Mouse (Mus musculus) myocyte (in vitro differentiated cells): ENCODE results near the gene Ddx41. TPM values are rescaled to one million over a fixed set of nuclear protein-coding genes. Genes with fewer than 3 reads are reported as not detected.

Source experiments
- H3K27me3 ChIP-seq: one replicate; pipeline ENCODE4 v1.6.1; 2011; ENCODE audit not compliant: control insufficient read depth, insufficient read depth, insufficient read length
- H3K36me3 ChIP-seq: one replicate; pipeline ENCODE4 v1.6.1; 2011; ENCODE audit not compliant: control insufficient read depth, insufficient read depth
- H3K4me2 ChIP-seq: one replicate; pipeline ENCODE4 v1.6.1; 2011; ENCODE audit warnings: low read depth, control low read depth
- H3K4me3 ChIP-seq: one replicate; pipeline ENCODE4 v1.5.1; 2011; ENCODE audit warnings: mild to moderate bottlenecking, control low read depth, moderate library complexity
- H3K79me2 ChIP-seq: one replicate; pipeline ENCODE4 v1.6.1; 2011; ENCODE audit not compliant: control insufficient read depth, insufficient read depth
- H3ac ChIP-seq: one replicate; pipeline ENCODE4 v1.6.1; 2011; ENCODE audit not compliant: control insufficient read depth, insufficient read length
- CEBPB ChIP-seq: IDR thresholded peaks from 2 replicates; pipeline ENCODE4 v1.6.1; 2011; ENCODE audit warnings: mild to moderate bottlenecking, moderate library complexity; ENCODE audit not compliant: poor library complexity, insufficient read depth, severe bottlenecking
- E2F4 ChIP-seq: IDR thresholded peaks from one replicate; pipeline ENCODE4 v1.6.1; 2011; ENCODE audit warnings: mild to moderate bottlenecking, control low read depth, moderate library complexity; ENCODE audit not compliant: insufficient read depth
- MAX ChIP-seq: IDR thresholded peaks from one replicate; pipeline ENCODE4 v1.6.1; 2011; ENCODE audit warnings: low read depth, mild to moderate bottlenecking, control low read depth
- MYOD1 ChIP-seq, 3 experiments: IDR thresholded peaks; one replicate each; pipeline ENCODE4 v1.6.1; 2011; ENCODE audit warnings: control low read depth in 2 of 3, low read depth in 2 of 3, mild to moderate bottlenecking in 2 of 3, moderate library complexity in 1 of 3; ENCODE audit not compliant: insufficient read length in 2 of 3, control insufficient read depth in 1 of 3
- MYOG ChIP-seq, 3 experiments: IDR thresholded peaks; one replicate each; pipeline ENCODE4 v1.6.1; 2011; ENCODE audit warnings: control low read depth in 2 of 3, low read depth in 2 of 3, mild to moderate bottlenecking in 2 of 3; ENCODE audit not compliant: insufficient read length in 2 of 3, control insufficient read depth in 1 of 3, insufficient read depth in 1 of 3
- POLR2A ChIP-seq: IDR thresholded peaks from one replicate; pipeline ENCODE4 v1.6.1; 2011; ENCODE audit warnings: low read depth, mild to moderate bottlenecking, control low read depth, moderate library complexity; ENCODE audit not compliant: insufficient read length
- POLR2AphosphoS2 ChIP-seq: IDR thresholded peaks from one replicate; pipeline ENCODE4 v1.6.1; 2011; ENCODE audit warnings: low read depth, control low read depth; ENCODE audit not compliant: insufficient read length
- REST ChIP-seq: IDR thresholded peaks from one replicate; pipeline ENCODE4 v1.6.1; 2011; ENCODE audit warnings: mild to moderate bottlenecking, control low read depth, moderate library complexity; ENCODE audit not compliant: insufficient read depth, insufficient read length
- SRF ChIP-seq: IDR thresholded peaks from one replicate; pipeline ENCODE4 v1.6.1; 2011; ENCODE audit warnings: low read depth; ENCODE audit not compliant: control insufficient read depth, insufficient read length
- TCF12 ChIP-seq: IDR thresholded peaks from one replicate; pipeline ENCODE4 v1.6.1; 2011; ENCODE audit warnings: mild to moderate bottlenecking, control low read depth; ENCODE audit not compliant: poor library complexity, insufficient read depth, severe bottlenecking
- TCF3 ChIP-seq: IDR thresholded peaks from one replicate; pipeline ENCODE4 v1.6.1; 2011; ENCODE audit warnings: low read depth, control low read depth; ENCODE audit not compliant: insufficient read length
- USF1 ChIP-seq: IDR thresholded peaks from one replicate; pipeline ENCODE4 v1.6.1; 2011; ENCODE audit warnings: low read depth, mild to moderate bottlenecking, control low read depth, moderate library complexity
- polyA plus RNA-seq: library from polyadenylated mRNA; unstranded; fragments of >200 nt; fragmentation: generic; extraction: Trizol; gene quantifications from one replicate; pipeline ENCODE4 v1.2.1, GENCODE M21; 2012; ENCODE audit warnings: missing spikeins

The Ddx41 gene
- polyA plus RNA-seq, 1 experiment, result 33.3 TPM

DNA sequence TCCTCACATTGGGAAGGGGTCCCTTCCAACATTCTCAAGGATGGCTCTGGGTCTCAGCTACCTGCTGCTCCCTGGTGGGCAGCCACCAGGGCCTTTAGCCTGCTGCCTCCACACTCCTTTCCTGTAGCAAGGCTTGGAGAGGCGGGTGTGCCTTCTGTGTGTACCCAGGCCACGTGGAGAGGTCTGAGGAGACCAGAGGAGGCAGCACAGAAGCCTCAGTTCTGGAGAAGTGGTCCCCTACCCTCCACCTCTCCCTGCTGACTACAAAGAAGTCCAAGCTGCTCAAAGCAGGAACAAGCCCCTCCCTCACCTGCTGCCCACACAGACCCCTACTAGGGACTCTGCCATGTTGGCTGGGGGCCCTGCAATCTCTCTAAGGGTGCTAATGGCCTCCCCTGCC, 42.2 kb downstream of the Ddx41 start:
- no peak overlapping the region for H3K4me3 ChIP-seq
- peak; percentile 53 for TF ChIP-seq POLR2AphosphoS2
- no peak for TF ChIP-seq TCF3
- H3K36me3 ChIP-seq, result peaks cover 4% of the 10 kb centered on the region
- H3K27me3 ChIP-seq, result no peaks in the 10 kb centered on the region
- no peaks in the 10 kb centered on the region for H3K79me2 ChIP-seq
- H3K4me2 ChIP-seq, result no peak overlapping the region
- H3ac ChIP-seq, result no peak overlapping the region

DNA sequence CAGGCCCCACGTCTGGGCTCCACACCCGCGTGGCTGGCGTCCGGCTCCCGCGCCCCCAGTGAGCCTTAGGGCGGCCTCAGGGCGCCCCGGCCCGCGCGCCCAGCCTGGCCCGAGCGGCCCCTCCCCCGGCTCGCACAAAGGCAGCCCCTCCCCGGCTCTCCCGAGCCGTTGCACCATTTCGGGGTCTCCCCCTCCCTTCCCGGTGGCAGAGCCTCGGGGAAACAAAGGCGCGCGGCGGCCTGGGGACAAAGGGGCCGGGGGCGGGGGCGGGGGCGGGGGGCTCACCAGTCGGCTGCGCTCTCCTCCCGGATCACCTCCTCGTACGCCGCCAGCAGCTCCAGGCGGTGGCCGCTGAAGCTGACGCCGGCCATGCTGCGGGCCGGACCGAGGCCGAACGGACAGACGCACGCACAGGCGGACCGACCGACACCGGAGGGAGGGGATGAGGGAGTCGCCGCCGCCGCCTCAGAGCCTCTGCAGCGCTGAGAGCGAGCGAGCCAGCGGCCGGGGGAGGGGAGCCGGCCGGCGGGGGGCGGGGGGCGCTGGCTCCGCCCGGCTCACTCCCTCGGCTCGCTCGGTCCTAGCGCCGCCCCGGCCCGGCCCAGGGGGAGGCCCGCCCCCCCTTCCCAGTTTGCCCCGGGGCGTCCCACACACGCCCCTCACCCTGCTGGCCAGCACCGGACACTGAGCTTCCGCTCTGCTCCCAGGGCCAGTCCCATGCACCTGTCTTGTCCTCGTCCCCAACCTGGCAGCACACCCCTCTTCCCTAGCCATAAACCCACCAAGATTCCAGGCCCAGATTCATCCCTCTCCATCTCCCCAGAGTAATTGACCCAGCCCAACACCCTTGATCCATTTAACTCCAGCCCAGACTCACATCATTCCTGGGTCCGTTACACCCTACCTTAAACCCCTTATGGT, 48.6 kb downstream of the Ddx41 start, which contains the start of gene Dbn1:
Dbn1 (minus strand) TSS at position 534 of the 921 bp plus-strand sequence.
- Histone ChIP-seq H3K4me3 (peak within 1 kb of the TSS; percentile 67), H3K36me3 (no peaks in the 10 kb centered on the region), H3K4me2 (peak within 1 kb of the TSS; percentile 86), H3ac (peak within 1 kb of the TSS; percentile 84), H3K27me3 (no peaks in the 10 kb centered on the region), H3K79me2 (peaks cover 30% of the 10 kb centered on the region)
- no peak for TF ChIP-seq E2F4
- no peak for TF ChIP-seq TCF12
- TF ChIP-seq MAX, result no peak
- TF ChIP-seq POLR2A, result peak; percentile 88
- TF ChIP-seq CEBPB, result no peak
- TF ChIP-seq MYOD1 (IDR thresholded peaks at IDR 0.05; ENCODE audit: control insufficient read depth in 1 of 3, insufficient read length in 2 of 3, low read depth in 2 of 3), result peak in 2 of 3 experiments; percentile 51 to 56
- TF ChIP-seq POLR2AphosphoS2, result peak; percentile 71
- TF ChIP-seq TCF3, result no peak

DNA sequence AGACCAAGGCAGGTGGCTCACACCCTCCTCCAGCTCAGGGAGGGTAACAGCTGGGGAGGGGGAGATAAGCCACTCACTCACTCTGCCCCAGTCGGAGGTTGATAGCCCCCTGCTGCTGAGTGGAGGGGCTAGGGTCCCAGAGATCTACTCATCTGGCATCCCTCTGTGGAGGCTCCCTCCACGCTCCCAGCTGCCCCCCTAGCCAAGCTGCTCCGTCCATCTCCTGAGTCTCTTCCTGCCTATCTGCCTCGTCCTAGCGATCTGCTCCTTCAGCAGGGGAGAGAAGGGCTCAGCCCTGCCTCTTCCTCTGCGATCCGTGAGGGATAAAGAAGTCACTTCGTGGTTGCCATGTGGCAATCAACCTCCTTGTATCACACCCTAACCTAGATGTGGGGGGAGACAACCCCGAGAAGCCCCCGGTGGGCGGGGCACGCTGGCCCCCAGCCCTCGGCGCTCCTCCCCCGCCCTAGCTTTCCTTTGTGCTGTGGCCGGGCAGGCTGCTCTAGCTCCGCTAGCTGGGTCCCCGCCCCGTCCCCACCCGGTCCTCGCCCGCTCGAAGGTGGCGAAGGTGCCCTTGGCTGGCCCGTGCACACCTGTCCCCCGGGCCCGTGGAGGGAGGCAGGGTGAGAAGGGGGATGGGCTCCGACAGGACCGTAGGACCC, 49.4 kb downstream of the Ddx41 start:
- H3K4me2 ChIP-seq, result peak overlapping the region; percentile 86
- peak overlapping the region; percentile 67 for H3K4me3 ChIP-seq
- H3K36me3 ChIP-seq, result no peaks in the 10 kb centered on the region
- H3ac ChIP-seq, result peak overlapping the region; percentile 84
- H3K79me2 ChIP-seq, result peaks cover 30% of the 10 kb centered on the region
- peak in 1 of 3 experiments; percentile 69 for TF ChIP-seq MYOG (IDR thresholded peaks at IDR 0.05; ENCODE audit: control insufficient read depth in 1 of 3, insufficient read depth in 1 of 3, insufficient read length in 2 of 3, low read depth in 2 of 3)
- TF ChIP-seq POLR2AphosphoS2, result no peak
- no peak for TF ChIP-seq E2F4
- TF ChIP-seq POLR2A, result peak; percentile 34
- peak in 1 of 3 experiments; percentile 40 for TF ChIP-seq MYOD1 (IDR thresholded peaks at IDR 0.05; ENCODE audit: control insufficient read depth in 1 of 3, insufficient read length in 2 of 3, low read depth in 2 of 3)
- H3K27me3 ChIP-seq, result no peaks in the 10 kb centered on the region

DNA sequence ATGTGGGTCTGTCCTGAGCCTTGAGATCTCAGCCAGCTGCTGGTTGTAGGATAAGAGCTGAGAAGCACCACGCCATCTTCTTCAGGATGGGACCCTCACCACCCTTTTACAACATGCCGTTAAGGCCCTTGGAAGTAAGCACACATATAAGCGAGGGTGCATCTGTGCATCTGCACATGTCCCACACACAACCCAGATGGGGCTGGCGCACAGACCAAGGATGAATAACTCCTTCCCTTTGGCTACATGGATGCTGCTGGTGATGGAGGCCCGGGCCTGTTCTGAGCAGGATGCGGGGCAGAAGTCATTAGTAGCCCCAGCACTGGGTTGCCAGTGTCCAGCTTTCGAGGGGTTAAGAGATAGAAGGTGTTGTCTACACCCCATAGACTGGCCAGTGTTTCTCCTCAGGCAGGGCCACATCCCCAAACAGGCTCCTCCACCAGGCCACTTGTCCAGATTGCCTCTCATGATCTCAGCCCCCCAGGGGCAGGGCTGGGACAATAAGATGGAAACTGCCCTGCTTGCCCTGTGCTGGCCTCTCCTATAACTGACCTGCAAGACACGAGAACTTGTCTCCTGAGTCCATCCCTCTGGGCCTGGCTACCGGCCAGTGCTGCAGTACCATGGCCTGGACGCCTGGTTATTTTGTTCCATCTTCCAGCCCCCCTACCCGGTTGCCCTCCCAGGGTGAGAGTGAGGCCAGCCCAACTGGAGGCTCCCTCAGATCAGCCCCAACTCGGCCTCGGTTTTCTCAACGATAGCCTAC, 50.2 kb downstream of the Ddx41 start:
- peak overlapping the region; percentile 84 for H3ac ChIP-seq
- H3K79me2 ChIP-seq, result peaks cover 30% of the 10 kb centered on the region
- peaks cover 4% of the 10 kb centered on the region for H3K36me3 ChIP-seq
- H3K27me3 ChIP-seq, result no peaks in the 10 kb centered on the region
- H3K4me2 ChIP-seq, result peak overlapping the region; percentile 86
- TF ChIP-seq MAX (no peak), MYOD1 (IDR thresholded peaks at IDR 0.05; ENCODE audit: control insufficient read depth in 1 of 3, insufficient read length in 2 of 3, low read depth in 2 of 3) (no peak), CEBPB (no peak), E2F4 (no peak), POLR2A (no peak), TCF12 (no peak), MYOG (IDR thresholded peaks at IDR 0.05; ENCODE audit: control insufficient read depth in 1 of 3, insufficient read depth in 1 of 3, insufficient read length in 2 of 3, low read depth in 2 of 3) (no peak), REST (no peak), TCF3 (no peak)
- peak overlapping the region; percentile 67 for H3K4me3 ChIP-seq

DNA sequence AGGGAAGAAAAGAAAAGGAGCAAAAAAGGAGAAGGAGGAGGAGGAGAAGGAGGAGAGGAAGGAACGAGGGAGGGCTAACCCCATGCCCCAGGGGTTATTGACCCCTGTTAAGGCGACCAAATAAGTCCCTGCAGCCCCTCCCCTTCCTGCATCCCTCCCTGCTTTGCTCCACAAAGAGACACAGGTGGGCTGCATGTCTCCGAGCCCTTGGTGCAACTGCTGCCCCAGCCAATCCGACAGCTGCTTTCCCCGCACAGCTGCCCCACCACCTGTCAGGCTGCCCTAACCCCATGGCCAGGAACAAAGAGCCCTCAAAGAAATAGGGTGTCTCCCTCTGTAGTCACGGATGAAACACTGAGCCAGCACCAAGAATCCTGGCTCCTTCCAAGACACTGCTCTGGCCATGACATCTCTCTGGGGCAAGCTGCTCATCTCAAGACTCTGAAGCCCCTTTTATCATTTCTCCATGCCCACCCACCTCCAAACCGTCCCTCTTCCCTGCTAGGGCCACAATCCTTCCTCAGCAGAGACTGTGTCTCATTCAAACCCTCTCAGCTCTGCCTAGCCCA, 51.9 kb downstream of the Ddx41 start:
- no peaks in the 10 kb centered on the region for H3K27me3 ChIP-seq
- no peak overlapping the region for H3ac ChIP-seq
- TF ChIP-seq MAX (no peak), MYOG (IDR thresholded peaks at IDR 0.05; ENCODE audit: control insufficient read depth in 1 of 3, insufficient read depth in 1 of 3, insufficient read length in 2 of 3, low read depth in 2 of 3) (peak; percentile 93 to 100 (median 99)), TCF3 (peak; percentile 98), MYOD1 (IDR thresholded peaks at IDR 0.05; ENCODE audit: control insufficient read depth in 1 of 3, insufficient read length in 2 of 3, low read depth in 2 of 3) (peak; percentile 42 to 99 (median 98)), POLR2AphosphoS2 (no peak), CEBPB (no peak), TCF12 (peak; percentile 97), USF1 (no peak), E2F4 (no peak), SRF (peak; percentile 58), REST (no peak), POLR2A (no peak)
- H3K36me3 ChIP-seq, result peaks cover 4% of the 10 kb centered on the region
- H3K4me2 ChIP-seq, result peak overlapping the region; percentile 86
- H3K79me2 ChIP-seq, result peaks cover 30% of the 10 kb centered on the region
- peak overlapping the region; percentile 67 for H3K4me3 ChIP-seq
